Mouse (Mus musculus) midbrain, embryonic 15.5 days (tissue): ENCODE results near the gene Oxtr. TPM values are rescaled to one million over a fixed set of nuclear protein-coding genes. Genes with fewer than 3 reads are reported as not detected.

Experiments
- ATAC-seq: fragments of 200-750 bp; cut with Nextera tagmentation; replicated peaks from 2 replicates; pipeline ENCODE4 v1.8.0; 2017; ENCODE audit warnings: moderate TSS enrichment
- H3K27ac ChIP-seq: fragments of 300-500 bp; sonication (generic); 2 replicates; pipeline ENCODE4 v1.5.1; 2015; ENCODE audit warnings: mild to moderate bottlenecking, inconsistent platforms
- H3K27me3 ChIP-seq: fragments of 300-500 bp; sonication (generic); replicated peaks from 2 replicates; pipeline ENCODE4 v1.6.1; 2015; ENCODE audit warnings: inconsistent platforms
- H3K36me3 ChIP-seq: fragments of 300-500 bp; sonication (generic); replicated peaks from 2 replicates; pipeline ENCODE4 v1.6.1; 2015; ENCODE audit warnings: inconsistent platforms
- H3K4me1 ChIP-seq: fragments of 300-500 bp; sonication (generic); 2 replicates; pipeline ENCODE4 v1.6.1; 2015; ENCODE audit warnings: inconsistent platforms
- H3K4me2 ChIP-seq: fragments of 300-500 bp; sonication (generic); 2 replicates; pipeline ENCODE4 v1.6.1; 2015; ENCODE audit warnings: inconsistent platforms, mild to moderate bottlenecking, moderate library complexity
- H3K4me3 ChIP-seq: fragments of 300-500 bp; sonication (generic); 2 replicates; pipeline ENCODE4 v1.5.1; 2015; ENCODE audit warnings: mild to moderate bottlenecking, inconsistent platforms
- H3K9ac ChIP-seq: fragments of 300-500 bp; sonication (generic); 2 replicates; pipeline ENCODE4 v1.6.1; 2015; ENCODE audit warnings: mild to moderate bottlenecking, inconsistent platforms
- H3K9me3 ChIP-seq: fragments of 300-500 bp; sonication (generic); 2 replicates; pipeline ENCODE4 v1.6.1; 2016; ENCODE audit warnings: inconsistent platforms
- WGBS: fragments of 180-500 bp; shearing (Covaris S2); methylation state at CpG from one replicate; pipeline ENCODE4 v1.1.7; 2015; ENCODE audit warnings: mixed read lengths; 5-methylcytosine and 5-hydroxymethylcytosine counted together
- polyA plus RNA-seq: library from polyadenylated mRNA; unstranded; fragments of >200 nt; fragmentation: Nextera tagmentation; extraction: Ambion mirVana; gene quantifications from 2 replicates; pipeline ENCODE4 v1.2.1, GENCODE M21; 2015

Gene Oxtr
- polyA plus RNA-seq, 1 experiment from 2014 or later, result 1.9 TPM

GRCm38 (mm10) chr6:112497456-112497855 is 7.7 kb upstream of the Oxtr start:
- Histone ChIP-seq H3K9me3 (no peaks in the 10 kb centered on the region), H3K4me1 (no peaks in the 10 kb centered on the region), H3K27me3 (no peaks in the 10 kb centered on the region), H3K4me3 (no peak overlapping the region), H3K27ac (no peak overlapping the region), H3K36me3 (no peaks in the 10 kb centered on the region), H3K9ac (no peak overlapping the region), H3K4me2 (no peak overlapping the region)
- ATAC-seq, result no peak
- WGBS, result 93% methylated on average over 2 of the region's 2 CpGs

- H3K9me3 ChIP-seq, result no peaks in the 10 kb centered on the region
- no peaks in the 10 kb centered on the region for H3K36me3 ChIP-seq
- no peaks in the 10 kb centered on the region for H3K4me1 ChIP-seq
- no peak overlapping the region for H3K27ac ChIP-seq
- 60% methylated on average over 8 of the region's 8 CpGs for WGBS
- H3K9ac ChIP-seq, result no peak overlapping the region
- no peak overlapping the region for H3K4me2 ChIP-seq
- ATAC-seq, result no peak
- peaks cover 4% of the 10 kb centered on the region for H3K27me3 ChIP-seq
- no peak overlapping the region for H3K4me3 ChIP-seq
These were observed 6.7 kb upstream of the Oxtr start for GRCm38 (mm10) chr6:112496291-112497060.

GRCm38 (mm10) chr6:112495219-112495618 is 5.5 kb upstream of the Oxtr start:
- H3K36me3 ChIP-seq, result no peaks in the 10 kb centered on the region
- H3K9me3 ChIP-seq, result no peaks in the 10 kb centered on the region
- no peak overlapping the region for H3K4me3 ChIP-seq
- peaks cover 5% of the 10 kb centered on the region for H3K4me1 ChIP-seq
- 64% methylated on average over 4 of the region's 4 CpGs for WGBS
- H3K4me2 ChIP-seq, result no peak overlapping the region
- peaks cover 5% of the 10 kb centered on the region for H3K27me3 ChIP-seq
- H3K9ac ChIP-seq, result no peak overlapping the region
- ATAC-seq, result no peak
- no peak overlapping the region for H3K27ac ChIP-seq

- no peaks in the 10 kb centered on the region for H3K36me3 ChIP-seq
- peaks cover 11% of the 10 kb centered on the region for H3K27me3 ChIP-seq
- 39% methylated on average over 10 of the region's 10 CpGs for WGBS
- no peak overlapping the region for H3K4me3 ChIP-seq
- H3K9me3 ChIP-seq, result no peaks in the 10 kb centered on the region
- H3K9ac ChIP-seq, result no peak overlapping the region
- no peak for ATAC-seq
- no peak overlapping the region for H3K4me2 ChIP-seq
- peaks cover 11% of the 10 kb centered on the region for H3K4me1 ChIP-seq
- no peak overlapping the region for H3K27ac ChIP-seq
These were observed 4.9 kb upstream of the Oxtr start for GRCm38 (mm10) chr6:112494620-112495081.

DNA sequence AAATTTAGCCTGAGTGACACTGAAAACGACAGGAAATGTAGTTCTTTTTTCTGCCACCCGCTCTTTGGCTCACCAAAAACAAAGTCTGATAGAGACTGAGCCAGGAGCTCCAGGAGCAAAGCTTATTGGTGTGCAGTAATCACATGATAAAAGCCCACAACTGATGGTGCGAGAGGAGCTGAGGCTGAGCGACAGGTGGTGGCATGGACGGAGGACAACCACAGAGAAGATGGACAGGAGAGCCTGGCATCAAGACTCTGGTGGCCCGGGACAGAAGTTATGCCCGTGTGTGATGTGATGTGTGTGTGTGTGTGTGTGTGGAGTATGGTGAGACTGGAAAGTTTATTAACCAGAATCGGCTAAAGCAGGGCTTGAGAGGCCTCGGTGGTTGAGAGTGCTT is 3.6 kb upstream of the Oxtr start:
- Histone ChIP-seq H3K9me3 (no peaks in the 10 kb centered on the region), H3K9ac (no peak overlapping the region), H3K36me3 (no peaks in the 10 kb centered on the region), H3K4me3 (no peak overlapping the region), H3K4me1 (peaks cover 21% of the 10 kb centered on the region), H3K4me2 (no peak overlapping the region), H3K27ac (no peak overlapping the region), H3K27me3 (peaks cover 24% of the 10 kb centered on the region)
- WGBS, result 91% methylated on average over 9 of the region's 9 CpGs
- no peak for ATAC-seq

DNA sequence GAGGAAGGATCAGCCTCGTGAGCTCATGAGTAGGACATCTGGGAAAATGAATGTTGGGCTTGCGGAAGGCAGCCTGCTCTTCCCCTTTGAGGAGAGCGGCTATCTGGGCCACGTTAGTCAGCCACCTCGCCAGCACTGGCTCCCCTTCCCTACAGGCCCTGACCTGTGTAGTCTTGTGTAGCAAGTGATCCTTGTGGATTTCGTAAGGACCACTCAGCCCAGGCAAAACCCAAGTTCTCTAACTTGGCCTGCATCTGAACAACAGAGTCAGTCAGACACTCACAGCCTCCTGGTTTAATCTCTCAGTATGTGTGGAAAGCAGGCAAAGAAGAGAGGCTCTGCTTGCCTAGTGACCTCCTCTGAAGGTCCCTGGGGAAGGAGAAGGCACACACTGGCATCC is 2.9 kb upstream of the Oxtr start:
- no peak overlapping the region for H3K27ac ChIP-seq
- no peaks in the 10 kb centered on the region for H3K9me3 ChIP-seq
- H3K4me3 ChIP-seq, result no peak overlapping the region
- H3K4me2 ChIP-seq, result no peak overlapping the region
- 91% methylated on average over 6 of the region's 6 CpGs for WGBS
- H3K36me3 ChIP-seq, result no peaks in the 10 kb centered on the region
- peaks cover 21% of the 10 kb centered on the region for H3K4me1 ChIP-seq
- peaks cover 31% of the 10 kb centered on the region for H3K27me3 ChIP-seq
- H3K9ac ChIP-seq, result no peak overlapping the region
- ATAC-seq, result no peak

DNA sequence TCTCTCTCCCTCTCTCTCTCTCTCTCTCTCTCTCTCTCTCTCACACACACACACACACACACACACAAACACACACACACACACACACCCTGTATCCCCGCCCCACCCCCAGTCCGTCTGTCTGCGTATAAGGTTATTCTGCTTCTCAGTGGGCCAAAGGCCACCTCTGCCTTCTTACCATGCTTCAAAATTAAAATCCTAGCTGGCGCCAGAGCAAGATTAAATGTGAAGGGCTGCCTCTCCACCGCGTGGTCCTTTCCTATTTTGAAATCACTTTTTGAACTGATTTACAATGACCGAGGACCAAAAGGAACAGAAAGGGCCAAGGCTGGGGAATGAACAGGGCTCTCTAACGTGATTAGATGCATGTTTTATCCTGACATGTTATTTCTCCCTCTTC is 1.8 kb upstream of the Oxtr start:
- ATAC-seq, result no peak
- Histone ChIP-seq H3K27me3 (peaks cover 41% of the 10 kb centered on the region), H3K9ac (no peak overlapping the region), H3K27ac (no peak overlapping the region), H3K4me2 (no peak overlapping the region), H3K9me3 (no peaks in the 10 kb centered on the region), H3K4me3 (no peak overlapping the region), H3K4me1 (peaks cover 21% of the 10 kb centered on the region), H3K36me3 (no peaks in the 10 kb centered on the region)
- 68% methylated on average over 8 of the region's 8 CpGs for WGBS

- no peak overlapping the region for H3K27ac ChIP-seq
- H3K4me2 ChIP-seq, result peak overlapping the region; percentile 69
- H3K4me1 ChIP-seq, result peaks cover 21% of the 10 kb centered on the region
- peak overlapping the region; percentile 39 for H3K4me3 ChIP-seq
- no peaks in the 10 kb centered on the region for H3K9me3 ChIP-seq
- no peaks in the 10 kb centered on the region for H3K36me3 ChIP-seq
- peaks cover 42% of the 10 kb centered on the region for H3K27me3 ChIP-seq
- peak; percentile 58 for ATAC-seq
- WGBS, result 2% methylated on average over 35 of the region's 35 CpGs
- H3K9ac ChIP-seq, result peak overlapping the region; percentile 42; the same call in 1 of the 2 replicates
These were observed 991 bp upstream of the Oxtr start for GRCm38 (mm10) chr6:112490625-112491242.

DNA sequence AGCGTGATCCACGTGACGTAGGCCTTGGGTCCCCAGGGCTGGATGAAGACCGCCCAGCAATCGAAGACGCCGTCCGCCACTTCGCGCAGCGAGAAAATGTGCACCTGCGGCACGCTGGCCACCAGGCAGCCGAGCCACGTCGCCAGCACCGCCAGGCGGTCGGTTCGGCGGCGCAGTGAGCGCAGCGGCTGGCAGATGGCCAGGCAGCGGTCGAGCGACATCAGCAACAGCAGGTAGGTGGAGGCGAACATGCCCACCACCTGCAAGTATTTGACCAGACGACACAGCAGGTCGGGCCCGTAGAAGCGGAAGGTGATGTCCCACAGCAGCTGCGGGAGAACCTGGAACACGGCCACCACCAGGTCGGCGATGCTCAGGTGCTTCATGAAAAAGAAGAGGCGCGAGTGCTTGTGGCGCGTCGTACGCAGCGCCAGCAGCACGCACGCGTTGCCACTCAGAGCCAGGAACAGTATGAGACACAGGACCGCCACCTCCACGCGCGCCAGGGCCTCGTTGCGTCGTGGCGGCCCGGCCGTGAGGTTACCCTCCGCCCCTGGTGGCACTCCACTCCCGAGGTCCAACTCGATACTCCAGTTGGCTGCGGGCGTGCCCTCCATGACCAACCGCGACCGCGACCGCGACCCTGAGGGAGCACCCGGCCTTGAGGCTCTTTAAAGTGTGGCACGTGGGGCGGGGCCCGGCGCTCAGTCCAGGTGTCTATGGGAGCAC is 398 bp downstream of the Oxtr start:
- Histone ChIP-seq H3K9ac (peak overlapping the region; percentile 35), H3K27ac (no peak overlapping the region), H3K9me3 (no peaks in the 10 kb centered on the region), H3K4me3 (peak overlapping the region; percentile 39), H3K4me1 (peaks cover 21% of the 10 kb centered on the region), H3K27me3 (peaks cover 45% of the 10 kb centered on the region), H3K4me2 (peak overlapping the region; percentile 69), H3K36me3 (no peaks in the 10 kb centered on the region)
- WGBS, result 5% methylated on average over 72 of the region's 72 CpGs
- ATAC-seq, result peak; percentile 55

DNA sequence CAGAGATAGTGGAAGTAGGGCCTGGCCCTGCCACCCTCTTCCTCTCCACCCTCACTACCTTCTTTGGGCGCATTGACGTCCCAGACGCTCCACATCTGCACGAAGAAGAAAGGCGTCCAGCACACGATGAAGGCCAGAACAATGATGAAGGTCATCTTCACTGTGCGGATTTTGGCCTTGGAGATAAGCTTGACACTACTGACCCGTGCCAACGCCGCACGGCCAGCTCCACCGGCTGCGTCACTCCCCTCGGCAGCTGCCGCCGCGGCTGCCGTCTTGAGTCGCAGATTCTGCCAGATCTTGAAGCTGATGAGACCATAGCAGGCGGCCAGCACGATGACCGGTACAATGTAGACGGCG is 942 bp downstream of the Oxtr start:
- H3K9me3 ChIP-seq, result no peaks in the 10 kb centered on the region
- no peak for ATAC-seq
- no peak overlapping the region for H3K27ac ChIP-seq
- peaks cover 45% of the 10 kb centered on the region for H3K27me3 ChIP-seq
- H3K4me1 ChIP-seq, result peaks cover 21% of the 10 kb centered on the region
- H3K4me2 ChIP-seq, result peak overlapping the region; percentile 69
- H3K9ac ChIP-seq, result peak overlapping the region; percentile 35
- no peaks in the 10 kb centered on the region for H3K36me3 ChIP-seq
- peak overlapping the region; percentile 39 for H3K4me3 ChIP-seq
- 35% methylated on average over 24 of the region's 24 CpGs for WGBS

- Histone ChIP-seq H3K4me1 (peaks cover 21% of the 10 kb centered on the region), H3K27ac (no peak overlapping the region), H3K4me3 (no peak overlapping the region), H3K27me3 (peaks cover 45% of the 10 kb centered on the region), H3K9ac (no peak overlapping the region), H3K36me3 (no peaks in the 10 kb centered on the region), H3K4me2 (no peak overlapping the region), H3K9me3 (no peaks in the 10 kb centered on the region)
- no peak for ATAC-seq
- 77% methylated on average over 5 of the region's 5 CpGs for WGBS
These were observed 1.8 kb downstream of the Oxtr start for GRCm38 (mm10) chr6:112487993-112488392.

GRCm38 (mm10) chr6:112484316-112484715 is 5.4 kb downstream of the Oxtr start:
- no peaks in the 10 kb centered on the region for H3K9me3 ChIP-seq
- ATAC-seq, result 0 out of 2 replicates have a peak, but pooled peaks have one; percentile 18
- WGBS, result 5% methylated on average over 4 of the region's 4 CpGs

More at GRCm38 (mm10) chr6:112484316-112484715, 5.4 kb downstream of the Oxtr start:
- Histone ChIP-seq H3K4me2 (no peak overlapping the region), H3K27me3 (peaks cover 31% of the 10 kb centered on the region), H3K4me3 (no peak overlapping the region), H3K27ac (no peak overlapping the region), H3K9ac (no peak overlapping the region), H3K36me3 (no peaks in the 10 kb centered on the region), H3K4me1 (peaks cover 6% of the 10 kb centered on the region)
